Mouse (Mus musculus): Measurements from ENCODE around the gene Sncg.

The Sncg gene

DNA sequence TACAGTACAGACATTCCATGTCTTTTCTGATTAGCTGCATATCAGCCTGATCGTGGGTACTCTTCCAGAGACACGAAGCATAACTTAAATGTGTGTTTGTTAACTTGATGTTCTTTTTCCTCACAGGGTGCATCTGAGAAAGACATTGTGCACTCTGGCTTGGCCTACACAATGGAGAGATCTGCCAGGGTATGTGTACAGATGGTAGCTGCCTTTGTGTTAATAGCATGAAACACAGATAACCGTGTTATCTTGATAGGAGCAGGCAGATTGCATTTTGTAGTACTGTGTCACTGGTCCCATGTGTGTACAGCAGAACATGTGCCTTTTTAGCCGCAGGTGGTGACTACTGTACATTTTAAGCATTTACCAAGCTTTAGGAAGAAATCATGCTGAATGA is 32.6 kb downstream of the Sncg start:
- no peak for DNase-seq (ENCODE audit: low spot score)

DNA sequence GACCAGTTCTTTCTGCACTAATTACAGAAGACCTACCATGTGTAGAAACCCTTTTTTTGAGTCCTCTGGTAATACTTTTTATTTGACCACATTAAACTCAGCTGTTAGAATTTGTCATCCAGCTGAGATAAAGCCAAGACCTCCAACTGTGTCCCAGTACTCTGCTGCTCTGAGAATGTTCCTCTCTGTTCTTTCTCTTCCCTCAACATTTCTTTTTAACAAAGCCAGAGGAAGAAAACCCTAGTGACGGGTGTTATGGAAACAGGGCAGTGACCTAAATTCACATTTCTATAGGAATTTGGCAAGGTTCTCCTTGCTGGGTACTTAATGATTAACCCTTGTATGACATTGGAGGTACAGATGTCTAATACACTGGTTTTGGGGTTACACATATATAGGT is 35.1 kb downstream of the Sncg start:
- peak; percentile 25 for DNase-seq (ENCODE audit: low spot score)

DNA sequence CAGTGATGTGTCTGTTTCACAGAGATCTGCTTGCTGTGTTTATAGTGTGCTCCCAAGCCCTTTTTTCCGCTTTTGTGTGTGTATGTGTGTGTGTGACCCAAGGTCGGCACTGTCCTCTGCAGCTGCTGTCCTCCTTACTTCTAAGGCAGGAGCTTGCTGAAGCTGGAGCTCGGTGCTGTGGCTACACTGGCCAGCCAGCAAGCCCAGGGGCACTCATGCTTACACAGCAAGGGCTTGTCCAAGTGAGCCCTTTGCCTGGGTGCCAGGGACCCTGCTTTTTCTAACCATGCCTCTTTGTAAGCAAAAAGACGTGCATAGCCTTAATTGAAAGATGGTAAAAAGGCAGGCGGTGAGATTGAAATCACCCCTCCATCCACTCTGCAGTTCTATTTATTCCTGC is 42.1 kb downstream of the Sncg start:
- DNase-seq (ENCODE audit: low spot score) = peak; percentile 22

DNA sequence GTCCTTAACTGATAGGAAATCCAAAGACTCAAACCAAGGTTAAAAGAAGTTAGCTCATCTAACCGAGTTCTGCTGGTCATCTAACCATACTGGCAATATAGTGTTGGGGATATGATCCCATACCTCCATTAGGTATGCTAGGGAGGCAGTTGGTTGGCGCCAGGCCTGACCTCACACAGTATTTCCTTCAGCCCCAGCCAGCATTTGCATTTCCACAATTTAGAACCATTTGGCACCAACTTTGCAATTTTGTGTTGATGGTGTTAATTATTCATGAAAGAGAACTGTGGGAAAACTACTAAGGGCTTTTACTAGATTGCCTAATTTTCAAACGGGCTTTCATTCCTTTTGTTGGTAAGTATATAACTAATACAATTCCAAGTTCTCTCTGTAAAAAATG is 42.7 kb downstream of the Sncg start:
- DNase-seq (ENCODE audit: low spot score) = peak; percentile 38

DNA sequence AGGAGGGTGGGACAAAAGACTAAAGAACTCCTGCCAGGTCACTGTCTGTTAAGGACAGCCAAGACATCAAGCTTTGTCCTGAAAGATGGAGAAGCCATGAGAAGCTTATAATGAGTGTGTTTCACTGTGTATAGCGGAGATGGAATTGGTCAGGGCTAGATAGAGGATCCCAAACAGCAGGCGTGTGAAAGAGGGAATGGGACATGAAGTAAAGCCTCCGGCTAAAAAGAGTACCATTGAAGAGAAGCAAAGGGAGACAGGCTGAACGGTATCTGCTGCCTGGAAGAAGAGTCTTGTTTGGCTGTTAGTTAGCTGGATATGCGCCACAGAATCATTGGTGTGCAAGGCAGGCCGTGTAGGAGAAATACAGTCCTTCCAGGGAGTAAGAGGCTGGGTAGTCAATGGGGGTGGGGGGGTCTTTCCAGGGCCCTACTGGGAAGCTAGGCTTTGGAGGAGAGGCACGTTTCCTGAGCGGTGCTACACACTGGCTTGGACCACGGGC is 43.9 kb downstream of the Sncg start:
- DNase-seq (ENCODE audit: low spot score) = no peak

DNA sequence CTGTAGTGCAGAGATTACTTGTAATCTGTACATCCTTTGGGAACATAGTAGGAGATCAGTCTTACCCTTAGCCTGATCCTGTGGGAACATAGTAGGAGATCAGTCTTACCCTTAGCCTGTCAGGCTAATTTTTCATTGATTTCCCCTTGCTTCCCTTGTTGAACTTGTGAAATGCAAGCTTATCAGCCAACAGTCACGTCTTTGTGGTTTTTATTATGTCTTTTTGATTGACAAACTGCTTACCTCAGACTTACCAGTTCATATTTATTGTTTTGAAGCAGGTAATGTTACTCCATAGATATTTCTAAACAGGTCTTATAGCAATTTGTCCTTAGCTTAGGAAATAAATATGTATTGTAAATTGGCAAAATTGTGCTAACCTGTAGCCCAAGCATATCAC is 47.0 kb downstream of the Sncg start:
- no peak for DNase-seq (ENCODE audit: low spot score)

DNA sequence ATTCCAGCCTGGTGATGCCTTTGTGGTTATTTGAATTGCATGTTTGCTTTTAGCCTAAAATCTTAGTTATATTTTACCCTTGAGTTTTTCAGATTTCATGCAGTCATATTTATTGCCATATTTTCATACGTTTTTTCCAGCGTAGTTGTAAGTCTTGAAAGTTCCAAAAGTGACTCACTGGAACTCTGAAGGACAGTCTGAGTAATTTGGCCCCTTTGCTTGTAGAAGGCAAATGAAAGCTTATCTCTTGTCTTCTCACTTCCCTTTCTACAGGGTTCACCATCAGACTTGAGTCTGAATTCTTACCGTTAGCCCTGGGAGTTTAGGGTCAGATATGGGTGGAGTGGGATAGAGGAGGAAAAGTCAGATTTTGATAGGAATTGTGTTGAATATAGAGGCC is 48.0 kb downstream of the Sncg start:
- no peak for DNase-seq (ENCODE audit: low spot score)

DNA sequence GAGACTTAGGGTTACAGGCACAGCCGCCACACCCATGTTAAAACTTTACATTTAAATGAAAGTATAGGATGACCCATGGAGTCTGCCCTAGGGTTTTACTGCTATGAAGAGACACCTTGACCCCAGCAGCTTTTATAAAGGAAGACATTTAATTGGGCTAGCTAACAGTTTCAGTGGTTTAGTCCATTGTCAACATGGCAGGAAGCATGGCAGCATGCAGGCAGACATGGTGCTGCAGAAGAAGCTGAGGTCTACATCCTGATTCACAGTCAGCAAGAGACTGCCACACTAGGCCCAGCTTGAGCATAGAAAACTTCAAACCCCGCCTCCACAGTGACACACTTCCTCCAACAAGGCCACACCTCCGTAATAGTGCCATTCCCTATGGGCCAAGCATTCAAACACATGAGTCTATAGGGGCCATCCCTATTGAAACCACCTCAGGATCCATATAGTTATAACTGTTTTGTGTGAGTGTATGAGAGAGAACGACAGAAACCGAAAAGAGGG is 51.0 kb downstream of the Sncg start:
- DNase-seq (ENCODE audit: low spot score) = no peak
